In genomic region chr7:115953046-115953445, GRCm38 (mm10) we compare ENCODE assay signal across 12 mouse cellular contexts.
"Had no signal": no experiment of that assay in that cellular context is flagged by ENCODE, and none has a peak within 500 bp of the region (broad histone marks: within the 10 kb centered on the region; RNA-seq: fewer than 3 reads in every experiment).

No protein-coding gene starts in this region.

- DNase-seq: kidney, adult 18-20 months; kidney, postnatal 14 days; left cerebral cortex, postnatal 4 days; lung, adult 18-20 months; midbrain, embryonic 14.5 days; right cerebral cortex, adult 18-20 months; right cerebral cortex, postnatal 25 days; thymus, adult 18-20 months; thymus, postnatal 14 days had no signal

- H3K9ac ChIP-seq: limb, embryonic 13.5 days; neural tube, embryonic 15.5 days had no signal

- H3K4me1 ChIP-seq: limb, embryonic 13.5 days; neural tube, embryonic 15.5 days had no signal

- H3K27ac ChIP-seq: limb, embryonic 13.5 days; neural tube, embryonic 15.5 days had no signal

- H3K4me3 ChIP-seq: limb, embryonic 13.5 days; myocyte; neural tube, embryonic 15.5 days had no signal

- H3K36me3 ChIP-seq: limb, embryonic 13.5 days; neural tube, embryonic 15.5 days had no signal

- H3K27me3 ChIP-seq: limb, embryonic 13.5 days; neural tube, embryonic 15.5 days had no signal

- H3K9me3 ChIP-seq: limb, embryonic 13.5 days; neural tube, embryonic 15.5 days had no signal

- H3K4me2 ChIP-seq: limb, embryonic 13.5 days; neural tube, embryonic 15.5 days had no signal
